Mouse (Mus musculus) small intestine, adult 2 months (tissue): ENCODE measurements around the gene Rcan3. TPM values are rescaled to one million over a fixed set of nuclear protein-coding genes. Genes with fewer than 3 reads are reported as not detected.

Source experiments
- H3K27ac ChIP-seq: fragments of 200-500 bp; 2 replicates; pipeline ENCODE4 v1.5.1; 2012; ENCODE audit warnings: low read depth, low read length, control low read depth, inconsistent platforms; ENCODE audit not compliant: insufficient read depth
- H3K27me3 ChIP-seq: fragments of 200-500 bp; 2 replicates; pipeline ENCODE4 v1.6.1; 2012; ENCODE audit warnings: mild to moderate bottlenecking, moderate library complexity, low read length, inconsistent platforms; ENCODE audit not compliant: control insufficient read depth, insufficient read depth
- H3K36me3 ChIP-seq: fragments of 200-500 bp; 2 replicates; pipeline ENCODE4 v1.6.1; 2012; ENCODE audit warnings: mild to moderate bottlenecking, low read length, control low read depth, inconsistent platforms; ENCODE audit not compliant: control insufficient read depth, insufficient read depth
- H3K4me1 ChIP-seq: fragments of 200-500 bp; 2 replicates; pipeline ENCODE4 v1.6.1; 2012; ENCODE audit warnings: low read length, inconsistent platforms, mixed read lengths; ENCODE audit not compliant: control insufficient read depth, insufficient read depth, insufficient read length
- H3K4me3 ChIP-seq: fragments of 200-500 bp; 2 replicates; pipeline ENCODE4 v1.5.1; 2012; ENCODE audit warnings: low read depth, mild to moderate bottlenecking, control low read depth, inconsistent platforms, low read length, moderate library complexity
- CTCF ChIP-seq: fragments of 200-500 bp; IDR thresholded peaks from 2 replicates; pipeline ENCODE4 v1.5.1; 2012; ENCODE audit warnings: low read depth, mild to moderate bottlenecking, control low read depth, inconsistent platforms, low read length, moderate library complexity, mixed read lengths; ENCODE audit not compliant: insufficient replicate concordance, insufficient read length; ENCODE audit errors: extremely low read depth
- POLR2A ChIP-seq: fragments of 200-500 bp; IDR thresholded peaks from 2 replicates; pipeline ENCODE4 v1.6.1; 2012; ENCODE audit warnings: low read depth, mild to moderate bottlenecking, control low read depth, inconsistent platforms, low read length, moderate library complexity
- WGBS: fragments of 180-500 bp; shearing (Covaris S2); methylation state at CpG from one replicate; pipeline ENCODE4 v1.1.7; 2018; 5-methylcytosine and 5-hydroxymethylcytosine counted together
- polyA plus RNA-seq: library from polyadenylated mRNA; depleted of rRNA; stranded (reverse); fragments of >200 nt; gene quantifications from 2 replicates; pipeline ENCODE4 v1.2.3, GENCODE M21; 2012

Gene Rcan3
- polyA plus RNA-seq, 1 experiment: 6.3 TPM

- TF ChIP-seq CTCF (no peak), POLR2A (no peak)
- peak overlapping the region; percentile 53 for H3K4me3 ChIP-seq
These were observed 36.1 kb downstream of the Rcan3 start for GRCm38 (mm10) chr4:135397551-135397950.

GRCm38 (mm10) chr4:135396303-135396702, 37.4 kb downstream of the Rcan3 start:
- Histone ChIP-seq H3K27me3 (peaks cover 13% of the 10 kb centered on the region), H3K36me3 (no peaks in the 10 kb centered on the region), H3K4me3 (no peak overlapping the region), H3K27ac (no peak overlapping the region), H3K4me1 (peaks cover 5% of the 10 kb centered on the region; the same call in 1 of the 2 replicates)
- WGBS: 96% methylated on average over 5 of the region's 5 CpGs
- TF ChIP-seq CTCF (peak; percentile 17; the same call in 1 of the 2 replicates), POLR2A (no peak)

More at GRCm38 (mm10) chr4:135397551-135397950, 36.1 kb downstream of the Rcan3 start:
- H3K4me1 ChIP-seq: peaks cover 5% of the 10 kb centered on the region; the same call in 1 of the 2 replicates
- 6% methylated on average over 16 of the region's 16 CpGs for WGBS
- no peak overlapping the region for H3K27ac ChIP-seq
- H3K36me3 ChIP-seq: no peaks in the 10 kb centered on the region
- H3K27me3 ChIP-seq: peaks cover 13% of the 10 kb centered on the region

- TF ChIP-seq CTCF: no peak
- WGBS: 30% methylated on average over 4 of the region's 4 CpGs
- H3K4me3 ChIP-seq: no peak overlapping the region
- peaks cover 5% of the 10 kb centered on the region; the same call in 1 of the 2 replicates for H3K4me1 ChIP-seq
- no peak overlapping the region for H3K27ac ChIP-seq
- peaks cover 13% of the 10 kb centered on the region for H3K27me3 ChIP-seq
- H3K36me3 ChIP-seq: no peaks in the 10 kb centered on the region
These were observed 38.3 kb downstream of the Rcan3 start for GRCm38 (mm10) chr4:135395375-135395774.

GRCm38 (mm10) chr4:135394666-135395065, 39.0 kb downstream of the Rcan3 start:
- Histone ChIP-seq H3K4me3 (no peak overlapping the region), H3K27ac (no peak overlapping the region), H3K27me3 (peaks cover 13% of the 10 kb centered on the region), H3K4me1 (peaks cover 5% of the 10 kb centered on the region; the same call in 1 of the 2 replicates), H3K36me3 (no peaks in the 10 kb centered on the region)
- 72% methylated on average over 7 of the region's 7 CpGs for WGBS
- no peak for TF ChIP-seq POLR2A
- TF ChIP-seq CTCF: no peak

GRCm38 (mm10) chr4:135393381-135393780, 40.3 kb downstream of the Rcan3 start:
- 75% methylated on average over 6 of the region's 6 CpGs for WGBS
- TF ChIP-seq POLR2A: no peak
- no peak for TF ChIP-seq CTCF

GRCm38 (mm10) chr4:135392801-135393200, 40.9 kb downstream of the Rcan3 start:
- TF ChIP-seq POLR2A (no peak), CTCF (no peak)
- WGBS: 88% methylated on average over 3 of the region's 3 CpGs

More at GRCm38 (mm10) chr4:135393381-135393780, 40.3 kb downstream of the Rcan3 start:
- Histone ChIP-seq H3K27me3 (peaks cover 11% of the 10 kb centered on the region), H3K27ac (no peak overlapping the region), H3K4me3 (no peak overlapping the region), H3K4me1 (peaks cover 5% of the 10 kb centered on the region; the same call in 1 of the 2 replicates), H3K36me3 (no peaks in the 10 kb centered on the region)

GRCm38 (mm10) chr4:135391014-135391413, 42.6 kb downstream of the Rcan3 start:
- H3K27ac ChIP-seq: no peak overlapping the region
- WGBS: 47% methylated on average over 6 of the region's 6 CpGs

More at GRCm38 (mm10) chr4:135392801-135393200, 40.9 kb downstream of the Rcan3 start:
- Histone ChIP-seq H3K27me3 (peaks cover 5% of the 10 kb centered on the region), H3K36me3 (no peaks in the 10 kb centered on the region), H3K4me3 (no peak overlapping the region), H3K4me1 (peaks cover 3% of the 10 kb centered on the region; the same call in 1 of the 2 replicates), H3K27ac (no peak overlapping the region)

More at GRCm38 (mm10) chr4:135391014-135391413, 42.6 kb downstream of the Rcan3 start:
- no peaks in the 10 kb centered on the region for H3K36me3 ChIP-seq
- H3K27me3 ChIP-seq: no peaks in the 10 kb centered on the region
- no peak overlapping the region for H3K4me3 ChIP-seq
- no peak for TF ChIP-seq POLR2A
- peaks cover under 1% of the 10 kb centered on the region; the same call in 1 of the 2 replicates for H3K4me1 ChIP-seq
